In the genomic region with DNA sequence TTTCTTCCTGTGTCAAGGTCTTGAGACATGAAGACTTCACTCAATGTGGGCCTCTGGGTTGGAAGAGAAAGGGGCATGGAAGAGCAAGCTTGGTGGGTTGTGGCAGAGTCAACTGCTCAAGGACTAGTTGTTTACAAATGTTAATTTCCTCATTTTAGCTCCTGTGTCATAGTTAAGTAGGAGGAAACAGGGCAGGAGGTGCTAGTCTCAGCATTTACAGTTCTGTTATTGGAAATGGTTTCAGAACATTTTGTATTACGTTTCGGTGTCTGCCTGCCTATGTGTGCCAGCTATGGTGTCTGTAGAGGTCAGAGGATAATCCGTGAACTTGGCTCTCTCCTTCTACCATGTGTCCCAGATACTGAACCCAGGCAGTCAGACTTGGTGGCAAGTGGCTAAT, we compare ENCODE assay signal across 12 mouse cellular contexts. TPM values are rescaled to one million over a fixed set of nuclear protein-coding genes. Genes with fewer than 3 reads are reported as not detected.
DNase-seq lines count a peak whose midpoint lies in the region; ATAC-seq lines count a peak whose summit lies in the region.
"Had no signal": no experiment of that assay in that cellular context is flagged by ENCODE, and none has a peak within 500 bp of the region (broad histone marks: within the 10 kb centered on the region; RNA-seq: fewer than 3 reads in every experiment).

No protein-coding gene starts in this region.

- 81% methylated on average over 3 of the region's 3 CpGs for WGBS in heart, embryonic 14.5 days
- WGBS in embryonic facial prominence, embryonic 15.5 days = 85% methylated on average over 3 of the region's 3 CpGs
- 73% methylated on average over 3 of the region's 3 CpGs for WGBS in liver, embryonic 16.5 days (ENCODE audit: insufficient replicate concordance)

- peak overlapping the region; percentile 27 to 46; a peak in 2 of 4 replicates for H3K27ac ChIP-seq in heart, embryonic 14.5 days (replicated peaks in 1 of 2; ENCODE audit: control insufficient read depth in 1 of 2, insufficient read depth in 1 of 2, low read depth in 2 of 2, low read length in 2 of 2)
- H3K27ac ChIP-seq in embryonic facial prominence, embryonic 15.5 days (replicated peaks) = peak overlapping the region; percentile 58; the same call in 1 of the 2 replicates
- H3K27ac ChIP-seq in liver, embryonic 16.5 days (ENCODE audit: low read length) = peak overlapping the region; percentile 39
- H3K27ac ChIP-seq: kidney, postnatal 0 days had no signal

- no peak overlapping the region for H3K4me2 ChIP-seq in heart, embryonic 14.5 days (ENCODE audit: low read length)
- no peak overlapping the region for H3K4me2 ChIP-seq in embryonic facial prominence, embryonic 15.5 days (replicated peaks)
- no peak overlapping the region for H3K4me2 ChIP-seq in liver, embryonic 16.5 days (ENCODE audit: low read depth, low read length)
- H3K4me2 ChIP-seq: limb, embryonic 13.5 days had no signal

- H3K9ac ChIP-seq in heart, embryonic 14.5 days (ENCODE audit: low read length) = no peak overlapping the region
- H3K9ac ChIP-seq in embryonic facial prominence, embryonic 15.5 days = no peak overlapping the region
- H3K9ac ChIP-seq in liver, embryonic 16.5 days (ENCODE audit: low read depth, low read length) = no peak overlapping the region
- H3K9ac ChIP-seq: limb, embryonic 13.5 days had no signal

- no peak for ATAC-seq in heart, embryonic 14.5 days (ENCODE audit: insufficient number of reproducible peaks, insufficient read depth, low FRiP score, low read depth)
- ATAC-seq in embryonic facial prominence, embryonic 15.5 days (ENCODE audit: insufficient number of reproducible peaks, low FRiP score, low TSS enrichment, low read depth) = no peak
- ATAC-seq in liver, embryonic 16.5 days (ENCODE audit: low read depth) = no peak
- ATAC-seq in activated CD4-positive, CD25-positive, alpha-beta regulatory T cell, adult 4 months = no peak

- intact Hi-C loops in heart, postnatal 36 days (cut with DNase I) = no loop called here
- intact Hi-C loops in gastrocnemius, postnatal 36 days (cut with DNase I) = no loop called here

- no peak for DNase-seq in heart, postnatal 36 days
- DNase-seq in R1 (ENCODE audit: low read depth, low spot score) = peak; percentile 18
- no peak for DNase-seq in urinary bladder, postnatal 4 days (ENCODE audit: low spot score in 2 of 2)
- no peak for DNase-seq in gastrocnemius, postnatal 36 days
- DNase-seq: adrenal gland, postnatal 14 days; right cerebral cortex, postnatal 14 days had no signal

- H3K27me3 ChIP-seq in heart, embryonic 14.5 days (ENCODE audit: control insufficient read depth, insufficient read depth, low read length) = no peaks in the 10 kb centered on the region
- no peaks in the 10 kb centered on the region for H3K27me3 ChIP-seq in embryonic facial prominence, embryonic 15.5 days
- H3K27me3 ChIP-seq in liver, embryonic 16.5 days (ENCODE audit: control insufficient read depth, insufficient read depth, low read depth, low read length) = no peaks in the 10 kb centered on the region
- H3K27me3 ChIP-seq: limb, embryonic 13.5 days had no signal

- peaks cover 4 to 32% of the 10 kb centered on the region in 2 experiments for H3K4me1 ChIP-seq in heart, embryonic 14.5 days (ENCODE audit: control insufficient read depth in 2 of 2, insufficient read depth in 2 of 2, low read length in 2 of 2)
- peaks cover 22% of the 10 kb centered on the region for H3K4me1 ChIP-seq in embryonic facial prominence, embryonic 15.5 days
- H3K4me1 ChIP-seq in liver, embryonic 16.5 days (ENCODE audit: control insufficient read depth, low read depth, low read length) = peaks cover 36% of the 10 kb centered on the region

- no peak overlapping the region for H3K4me3 ChIP-seq in heart, embryonic 14.5 days (ENCODE audit: control insufficient read depth in 1 of 2, insufficient read depth in 1 of 2, low read depth in 1 of 2, low read length in 2 of 2)
- H3K4me3 ChIP-seq in embryonic facial prominence, embryonic 15.5 days (replicated peaks) = no peak overlapping the region
- no peak overlapping the region for H3K4me3 ChIP-seq in liver, embryonic 16.5 days (ENCODE audit: low read depth, low read length)
- H3K4me3 ChIP-seq: limb, embryonic 13.5 days had no signal

- H3K9me3 ChIP-seq in heart, embryonic 14.5 days (ENCODE audit: control insufficient read depth, low read length) = no peaks in the 10 kb centered on the region
- H3K9me3 ChIP-seq in embryonic facial prominence, embryonic 15.5 days (replicated peaks) = no peaks in the 10 kb centered on the region
- H3K9me3 ChIP-seq in liver, embryonic 16.5 days (replicated peaks; ENCODE audit: control insufficient read depth, low read length) = no peaks in the 10 kb centered on the region
- H3K9me3 ChIP-seq: limb, embryonic 13.5 days had no signal

- H3K36me3 ChIP-seq in heart, embryonic 14.5 days (ENCODE audit: control insufficient read depth, insufficient read depth, low read length) = peaks cover 10% of the 10 kb centered on the region
- H3K36me3 ChIP-seq in embryonic facial prominence, embryonic 15.5 days = peaks cover 3% of the 10 kb centered on the region; the same call in 1 of the 2 replicates
- H3K36me3 ChIP-seq in liver, embryonic 16.5 days (ENCODE audit: control insufficient read depth, insufficient read depth) = peaks cover 4% of the 10 kb centered on the region; the same call in 1 of the 2 replicates

RNA-seq across cellular contexts. Expression of a gene that starts 26.3 kb away (rescaled TPM):
- 23.4 and 24.0 TPM in 2 replicates for polyA plus RNA-seq in heart, embryonic 14.5 days (2014; fragmentation: Nextera tagmentation; extraction: Ambion mirVana)
- total RNA-seq in heart, postnatal 36 days (2021) = 10 to 100 TPM; 12.2 to 16.0 TPM
- polyA plus RNA-seq in embryonic facial prominence, embryonic 15.5 days (2015; fragmentation: Nextera tagmentation; extraction: Ambion mirVana) = 16.1 and 18.0 TPM in 2 replicates
- polyA plus RNA-seq in liver, embryonic 16.5 days (2015; fragmentation: Nextera tagmentation; extraction: Ambion mirVana) = 4.9 and 5.4 TPM in 2 replicates
- polyA plus RNA-seq in activated CD4-positive, CD25-positive, alpha-beta regulatory T cell, adult 4 months (2017; shearing (Covaris generic)) = 10 to 100 TPM; 12.3 to 13.3 TPM
- total RNA-seq in gastrocnemius, postnatal 36 days (2021) = 1 to 10 TPM; 2.9 to 3.4 TPM

RNA-seq across cellular contexts. Expression of a gene that starts 56.2 kb away (rescaled TPM):
- polyA plus RNA-seq in heart, embryonic 14.5 days (2014; fragmentation: Nextera tagmentation; extraction: Ambion mirVana) = 63.1 and 66.7 TPM in 2 replicates
- total RNA-seq in heart, postnatal 36 days (2021) = 10 to 100 TPM; 35.3 to 37.2 TPM
- polyA plus RNA-seq in embryonic facial prominence, embryonic 15.5 days (2015; fragmentation: Nextera tagmentation; extraction: Ambion mirVana) = 133 and 142 TPM in 2 replicates
- polyA plus RNA-seq in liver, embryonic 16.5 days (2015; fragmentation: Nextera tagmentation; extraction: Ambion mirVana) = 68.0 and 70.3 TPM in 2 replicates
- polyA plus RNA-seq in activated CD4-positive, CD25-positive, alpha-beta regulatory T cell, adult 4 months (2017; shearing (Covaris generic)) = 100 to 1,000 TPM; 188 to 201 TPM
- total RNA-seq in gastrocnemius, postnatal 36 days (2021) = 10 to 100 TPM; 20.3 to 28.4 TPM
